Mouse (Mus musculus) heart, embryonic 16.5 days (tissue): ENCODE data around the gene Alyref. TPM values are rescaled to one million over a fixed set of nuclear protein-coding genes. Genes with fewer than 3 reads are reported as not detected.
A peak's percentile ranks its signal among the peaks of the same experiment; 100 is the strongest.

Source experiments
- ATAC-seq: fragments of 200-750 bp; cut with Nextera tagmentation; replicated peaks from 2 replicates; pipeline ENCODE4 v1.8.0; 2017; ENCODE audit warnings: moderate number of reproducible peaks; ENCODE audit not compliant: insufficient read depth, low FRiP score; ENCODE audit errors: extremely low read depth
- H3K27ac ChIP-seq: fragments of 300-500 bp; sonication (generic); 2 replicates; pipeline ENCODE4 v1.5.1; 2014; ENCODE audit warnings: mild to moderate bottlenecking, low read length, control low read depth, moderate library complexity
- H3K27me3 ChIP-seq: fragments of 300-500 bp; sonication (generic); 2 replicates; pipeline ENCODE4 v1.6.1; 2014; ENCODE audit warnings: low read length, mixed read lengths; ENCODE audit not compliant: control insufficient read depth, insufficient read depth
- H3K36me3 ChIP-seq: fragments of 300-500 bp; sonication (generic); 2 replicates; pipeline ENCODE4 v1.6.1; 2014; ENCODE audit not compliant: control insufficient read depth, insufficient read depth
- H3K4me1 ChIP-seq: fragments of 300-500 bp; sonication (generic); 2 replicates; pipeline ENCODE4 v1.6.1; 2014; ENCODE audit warnings: low read length, mixed read lengths; ENCODE audit not compliant: control insufficient read depth, insufficient read depth
- H3K4me2 ChIP-seq: fragments of 300-500 bp; sonication (generic); 2 replicates; pipeline ENCODE4 v1.6.1; 2014; ENCODE audit warnings: low read depth, mild to moderate bottlenecking, control low read depth, low read length
- H3K4me3 ChIP-seq: fragments of 300-500 bp; sonication (generic); 2 replicates; pipeline ENCODE4 v1.5.1; 2014; ENCODE audit warnings: mild to moderate bottlenecking, control low read depth, low read length
- H3K9ac ChIP-seq: fragments of 300-500 bp; sonication (generic); 2 replicates; pipeline ENCODE4 v1.6.1; 2014; ENCODE audit warnings: low read length, control low read depth
- H3K9me3 ChIP-seq: fragments of 300-500 bp; sonication (generic); replicated peaks from 2 replicates; pipeline ENCODE4 v1.6.1; 2016; ENCODE audit warnings: low read length; ENCODE audit not compliant: control insufficient read depth
- WGBS: fragments of 180-500 bp; shearing (Covaris S2); extraction: QIAGEN DNeasy Blood & Tissue Kit; methylation state at CpG from one replicate; pipeline ENCODE4 v1.1.7; 2014; 5-methylcytosine and 5-hydroxymethylcytosine counted together
- polyA plus RNA-seq: library from polyadenylated mRNA; unstranded; fragments of >200 nt; fragmentation: Nextera tagmentation; extraction: Ambion mirVana; gene quantifications from 2 replicates; pipeline ENCODE4 v1.2.1, GENCODE M21; 2015

The Alyref gene
- 223 and 229 TPM in 2 replicates for polyA plus RNA-seq

- WGBS = under 1% methylated on average over 84 of the region's 88 CpGs
- peak within 1 kb of the TSS; percentile 88 for H3K27ac ChIP-seq
- peaks cover 17% of the 10 kb centered on the region for H3K4me1 ChIP-seq
- H3K4me3 ChIP-seq = peak within 1 kb of the TSS; percentile 91
- peaks cover 40% of the 10 kb centered on the region for H3K36me3 ChIP-seq
- H3K9me3 ChIP-seq = no peaks in the 10 kb centered on the region
- no peaks in the 10 kb centered on the region for H3K27me3 ChIP-seq
- ATAC-seq = peak; percentile 96
- peak within 1 kb of the TSS; percentile 90 for H3K4me2 ChIP-seq
- H3K9ac ChIP-seq = peak within 1 kb of the TSS; percentile 88
Measured at GRCm38 (mm10) chr11:120598283-120598989, at the start of gene Alyref, which contains the start of gene Anapc11. Gene Alyref, minus strand, starts transcription at chr11:120598365. Gene Anapc11, plus strand, starts transcription at chr11:120598421.

DNA sequence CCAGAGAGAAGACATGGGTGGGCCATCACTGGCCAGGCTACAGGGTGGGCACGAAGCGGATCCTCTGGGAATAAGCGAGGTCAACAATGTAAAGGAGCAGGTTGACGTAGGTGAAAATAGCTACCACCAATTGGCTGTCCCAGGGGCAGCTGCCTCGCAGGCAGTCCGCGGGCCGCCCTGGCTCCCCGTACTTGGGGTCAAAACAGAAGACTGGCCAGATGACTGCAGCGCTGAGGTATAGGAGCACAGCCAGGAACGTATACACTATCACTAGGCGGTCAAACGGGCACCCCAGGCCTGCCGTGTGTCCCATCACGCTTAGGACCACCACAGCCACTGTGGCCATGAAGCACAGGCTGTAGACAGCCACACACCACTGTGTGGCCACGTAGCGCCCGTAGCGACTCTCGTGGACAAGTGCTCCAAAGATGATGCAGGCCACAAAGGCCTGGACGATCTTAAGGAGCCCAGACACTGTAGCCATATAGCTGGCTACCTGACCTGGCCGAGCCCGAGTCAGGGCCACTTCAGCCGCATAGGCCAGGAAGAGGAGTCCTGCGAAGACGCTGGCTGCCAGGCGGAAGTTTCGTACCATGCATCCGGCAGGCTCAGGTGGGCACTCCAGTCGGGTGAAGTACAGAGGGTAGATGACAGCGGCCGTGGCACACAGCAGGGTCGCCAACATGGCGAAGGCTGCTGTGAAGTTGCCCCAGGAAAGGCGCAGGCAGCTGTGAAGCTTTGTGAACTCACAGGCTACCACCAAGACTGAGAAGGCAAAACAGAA lies 49.1 kb upstream of the Alyref start:
- Histone ChIP-seq H3K36me3 (no peaks in the 10 kb centered on the region), H3K27me3 (no peaks in the 10 kb centered on the region), H3K4me3 (peak overlapping the region; percentile 59), H3K27ac (peak overlapping the region; percentile 93), H3K9ac (peak overlapping the region; percentile 79), H3K9me3 (no peaks in the 10 kb centered on the region), H3K4me2 (peak overlapping the region; percentile 71), H3K4me1 (peaks cover 16% of the 10 kb centered on the region)
- no peak for ATAC-seq
- WGBS = 61% methylated on average over 35 of the region's 35 CpGs

- Histone ChIP-seq H3K27me3 (peaks cover 2% of the 10 kb centered on the region; the same call in 1 of the 2 replicates), H3K4me3 (peak within 1 kb of the TSS; percentile 66), H3K9ac (peak within 1 kb of the TSS; percentile 80), H3K4me1 (peaks cover 16% of the 10 kb centered on the region), H3K9me3 (no peaks in the 10 kb centered on the region), H3K27ac (peak within 1 kb of the TSS; percentile 44), H3K36me3 (no peaks in the 10 kb centered on the region), H3K4me2 (peak within 1 kb of the TSS; percentile 98)
- under 1% methylated on average over 15 of the region's 15 CpGs for WGBS
- peak; percentile 97 for ATAC-seq
Measured at GRCm38 (mm10) chr11:120643601-120643987, 45.4 kb upstream of the Alyref start, which contains the start of gene Pycr1. Gene Pycr1, minus strand, starts transcription at chr11:120643769.

DNA sequence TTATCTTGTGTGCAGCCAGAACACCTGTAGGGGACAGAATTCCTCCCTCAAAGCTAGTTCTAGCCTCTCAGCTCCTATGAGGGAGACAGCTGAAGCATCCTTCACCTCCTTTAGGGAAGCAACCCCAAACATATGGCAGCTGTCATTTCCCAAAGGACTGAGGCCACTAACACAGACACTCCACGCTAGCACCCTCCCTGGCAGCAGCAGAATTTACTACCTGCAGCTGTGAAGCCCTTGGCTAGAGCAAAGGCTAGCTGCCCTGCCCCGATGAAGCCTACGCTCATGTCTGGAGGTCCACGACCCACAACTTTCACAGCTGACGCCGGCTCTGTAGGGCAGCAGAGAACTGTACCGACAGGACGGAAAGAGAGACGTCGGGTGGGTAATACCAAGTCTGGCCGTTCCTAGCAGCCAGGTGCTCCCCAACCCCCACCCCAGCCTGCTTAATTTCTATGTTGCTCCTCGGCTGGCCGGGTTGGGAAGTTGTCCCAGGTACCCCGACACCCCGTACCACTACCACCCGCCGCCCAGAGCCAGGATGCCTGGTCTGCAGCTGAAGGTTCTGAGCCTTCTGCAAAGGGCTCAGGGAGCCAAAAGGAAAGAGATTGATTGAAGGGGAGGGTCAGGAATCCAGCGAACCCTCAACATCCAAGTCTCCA lies 44.9 kb upstream of the Alyref start:
- peak; percentile 25; the same call in 1 of the 2 replicates for ATAC-seq
- H3K9ac ChIP-seq = peak overlapping the region; percentile 80
- H3K9me3 ChIP-seq = no peaks in the 10 kb centered on the region
- H3K36me3 ChIP-seq = no peaks in the 10 kb centered on the region
- peaks cover 14% of the 10 kb centered on the region for H3K4me1 ChIP-seq
- H3K4me3 ChIP-seq = peak overlapping the region; percentile 66
- WGBS = 2% methylated on average over 18 of the region's 18 CpGs
- H3K27me3 ChIP-seq = peaks cover 2% of the 10 kb centered on the region; the same call in 1 of the 2 replicates
- peak overlapping the region; percentile 98 for H3K4me2 ChIP-seq
- peak overlapping the region; percentile 44 for H3K27ac ChIP-seq

DNA sequence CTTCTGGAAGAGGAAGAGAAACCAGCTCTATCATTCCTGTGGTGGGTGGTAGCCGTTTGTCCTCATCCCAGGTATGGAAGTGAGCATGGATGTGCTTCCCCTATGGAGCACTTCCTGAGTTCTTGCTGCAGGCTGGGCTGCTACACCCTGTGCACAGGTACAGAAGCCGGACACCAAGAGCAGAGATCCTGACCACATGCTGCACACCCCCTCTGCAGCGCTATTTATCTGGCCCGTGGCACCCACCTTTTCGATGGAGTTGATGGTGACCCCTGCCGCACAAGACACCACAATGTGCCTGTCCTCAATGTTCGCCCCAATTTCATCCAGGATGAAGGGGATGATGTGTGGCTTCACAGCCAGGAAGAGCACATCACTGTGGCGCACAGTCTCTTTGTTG lies 43.7 kb upstream of the Alyref start:
- ATAC-seq = no peak
- Histone ChIP-seq H3K4me1 (peaks cover 10% of the 10 kb centered on the region), H3K9ac (no peak overlapping the region), H3K27me3 (peaks cover 2% of the 10 kb centered on the region; the same call in 1 of the 2 replicates), H3K4me2 (no peak overlapping the region), H3K9me3 (no peaks in the 10 kb centered on the region), H3K27ac (no peak overlapping the region), H3K4me3 (no peak overlapping the region), H3K36me3 (no peaks in the 10 kb centered on the region)
- 79% methylated on average over 8 of the region's 8 CpGs for WGBS

DNA sequence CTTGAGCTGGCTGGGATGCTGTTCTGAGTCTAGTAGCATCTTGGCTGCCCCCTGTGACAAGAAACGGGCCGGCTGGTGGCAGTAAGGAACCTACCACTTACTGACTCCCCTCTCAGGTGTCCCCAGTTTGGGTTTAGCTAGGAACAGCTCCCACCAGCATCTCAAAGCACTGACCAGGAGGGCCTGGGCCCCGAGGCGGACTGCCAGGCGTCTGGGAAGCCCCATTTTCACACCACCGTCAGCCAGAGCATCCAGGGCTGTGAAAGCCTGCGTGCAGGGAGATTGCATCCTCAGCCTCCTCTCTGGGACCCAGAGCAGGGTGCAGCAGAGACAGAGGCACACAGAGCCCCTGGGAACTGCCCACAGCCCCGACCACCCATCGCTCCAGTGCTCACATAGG lies 43.1 kb upstream of the Alyref start:
- ATAC-seq = no peak
- H3K9ac ChIP-seq = no peak overlapping the region

GRCm38 (mm10) chr11:120634810-120635209 lies 36.6 kb upstream of the Alyref start:
- Histone ChIP-seq H3K27ac (no peak overlapping the region), H3K9ac (no peak overlapping the region), H3K9me3 (no peaks in the 10 kb centered on the region), H3K36me3 (no peaks in the 10 kb centered on the region), H3K4me3 (no peak overlapping the region), H3K4me2 (no peak overlapping the region), H3K27me3 (no peaks in the 10 kb centered on the region), H3K4me1 (peaks cover 25% of the 10 kb centered on the region)
- WGBS = 79% methylated on average over 5 of the region's 5 CpGs
- ATAC-seq = no peak

More for the DNA sequence above, 43.1 kb upstream of the Alyref start:
- H3K4me3 ChIP-seq = no peak overlapping the region
- no peak overlapping the region for H3K27ac ChIP-seq
- no peaks in the 10 kb centered on the region for H3K36me3 ChIP-seq
- H3K4me1 ChIP-seq = peaks cover 10% of the 10 kb centered on the region
- H3K27me3 ChIP-seq = peaks cover 2% of the 10 kb centered on the region; the same call in 1 of the 2 replicates
- 53% methylated on average over 9 of the region's 9 CpGs for WGBS
- no peaks in the 10 kb centered on the region for H3K9me3 ChIP-seq
- no peak overlapping the region for H3K4me2 ChIP-seq

- H3K4me2 ChIP-seq = peak within 1 kb of the TSS; percentile 83
- peak; percentile 88 for ATAC-seq
- H3K9ac ChIP-seq = peak within 1 kb of the TSS; percentile 94
- H3K9me3 ChIP-seq = no peaks in the 10 kb centered on the region
- H3K4me3 ChIP-seq = peak within 1 kb of the TSS; percentile 77
- H3K36me3 ChIP-seq = peaks cover 6% of the 10 kb centered on the region
- H3K27me3 ChIP-seq = no peaks in the 10 kb centered on the region
- peaks cover 32% of the 10 kb centered on the region for H3K4me1 ChIP-seq
- H3K27ac ChIP-seq = peak within 1 kb of the TSS; percentile 87
- 10% methylated on average over 58 of the region's 58 CpGs for WGBS
Measured at GRCm38 (mm10) chr11:120633520-120634343, 35.6 kb upstream of the Alyref start, which contains the start of gene Mafg. Gene Mafg, minus strand, starts transcription at chr11:120633600.
